8 mouse cellular contexts compared by ENCODE assay signal in the genomic region with DNA sequence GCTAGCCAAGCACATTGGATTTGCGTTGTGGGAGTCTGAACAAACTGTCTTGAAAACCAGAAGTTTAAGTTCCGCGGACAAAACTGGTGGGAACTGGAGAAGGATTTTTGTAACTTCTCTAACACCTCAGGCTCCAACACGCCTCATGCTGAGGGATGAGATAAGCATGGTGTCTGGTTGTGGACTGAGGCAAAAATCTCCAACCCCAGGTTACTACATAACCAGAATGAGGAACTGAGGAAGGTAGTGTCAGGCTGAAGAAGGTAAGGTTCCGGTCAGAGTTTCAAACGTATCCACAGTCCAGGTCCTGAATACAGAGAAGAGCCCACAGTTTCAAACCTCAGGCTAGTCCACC. TPM values are rescaled to one million over a fixed set of nuclear protein-coding genes. Genes with fewer than 3 reads are reported as not detected.
DNase-seq lines count a peak whose midpoint lies in the region; ATAC-seq and TF ChIP-seq lines count a peak whose summit lies in the region.

No protein-coding gene starts in this region.

- ATAC-seq in liver, embryonic 14.5 days (ENCODE audit: insufficient read depth) = peak; percentile 48
- ATAC-seq in stomach, postnatal 0 days (ENCODE audit: low FRiP score, low TSS enrichment) = no peak

- peak overlapping the region; percentile 20; the same call in 1 of the 2 replicates for H3K27ac ChIP-seq in testis, adult 2 months (ENCODE audit: control insufficient read depth, insufficient read depth, low read depth, low read length)
- H3K27ac ChIP-seq in liver, embryonic 14.5 days = peak overlapping the region; percentile 8
- peak overlapping the region; percentile 78 for H3K27ac ChIP-seq in stomach, postnatal 0 days (replicated peaks)

- DNase-seq in embryo, embryonic 11 days = peak; percentile 19
- DNase-seq in embryo, embryonic 9.5 days (ENCODE audit: extremely low spot score) = no peak
- no peak for DNase-seq in testis, postnatal 14 days (ENCODE audit: low spot score)
- peak; percentile 28 to 44 (median 30) for DNase-seq in liver, embryonic 14.5 days (ENCODE audit: low read depth in 3 of 3, low spot score in 3 of 3)
- DNase-seq in stomach, postnatal 0 days (ENCODE audit: low spot score) = no peak
- no peak for DNase-seq in ovary, postnatal 10 days (ENCODE audit: low spot score)
- DNase-seq in cerebellum, postnatal 4 days (ENCODE audit: low spot score in 2 of 2) = no peak

- no peaks in the 10 kb centered on the region for H3K36me3 ChIP-seq in testis, adult 2 months (ENCODE audit: control insufficient read depth, insufficient read depth, low read length)
- H3K36me3 ChIP-seq in liver, embryonic 14.5 days (replicated peaks; ENCODE audit: control insufficient read depth, insufficient read depth, low read depth) = no peaks in the 10 kb centered on the region; the same call in 1 of the 2 replicates
- no peaks in the 10 kb centered on the region for H3K36me3 ChIP-seq in stomach, postnatal 0 days (ENCODE audit: control insufficient read depth, insufficient read depth, low read length)

- no peak overlapping the region; the same call in 1 of the 2 replicates for H3K9ac ChIP-seq in liver, embryonic 14.5 days (replicated peaks)
- H3K9ac ChIP-seq in stomach, postnatal 0 days (ENCODE audit: low read length) = no peak overlapping the region

- TF ChIP-seq EP300 in liver, embryonic 14.5 days (IDR thresholded peaks at IDR 0.05; ENCODE audit: low read depth) = no peak
- no peak for TF ChIP-seq EP300 in stomach, postnatal 0 days (optimal IDR thresholded peaks at IDR 0.05)

- TF ChIP-seq POLR2A in testis, adult 2 months (IDR thresholded peaks at IDR 0.05; ENCODE audit: control insufficient read depth, low read depth, low read length) = no peak

- WGBS in liver, embryonic 14.5 days (ENCODE audit: insufficient replicate concordance) = 8% methylated on average over 6 of the region's 6 CpGs
- 29% methylated on average over 6 of the region's 6 CpGs for WGBS in stomach, postnatal 0 days

- peak overlapping the region; percentile 86 for H3K4me3 ChIP-seq in testis, adult 2 months (ENCODE audit: control insufficient read depth, low read depth, low read length)
- peak overlapping the region; percentile 44 to 67 for H3K4me3 ChIP-seq in liver, embryonic 14.5 days (ENCODE audit: insufficient read depth in 1 of 2, low read depth in 2 of 2, low read length in 2 of 2)
- H3K4me3 ChIP-seq in stomach, postnatal 0 days (ENCODE audit: low read depth, low read length) = peak overlapping the region; percentile 83; the same call in 1 of the 2 replicates

- no peak for TF ChIP-seq CTCF in testis, adult 2 months (IDR thresholded peaks at IDR 0.05; ENCODE audit: control insufficient read depth, insufficient read depth, insufficient replicate concordance, low read depth, low read length)
- no peak for TF ChIP-seq CTCF in liver, embryonic 14.5 days (IDR thresholded peaks at IDR 0.05; ENCODE audit: low read depth)
- no peak for TF ChIP-seq CTCF in stomach, postnatal 0 days (IDR thresholded peaks at IDR 0.05; ENCODE audit: low read depth)

- H3K27me3 ChIP-seq in testis, adult 2 months (ENCODE audit: control insufficient read depth, insufficient read depth, low read length) = no peaks in the 10 kb centered on the region
- H3K27me3 ChIP-seq in liver, embryonic 14.5 days (ENCODE audit: control insufficient read depth, insufficient read depth, low read length) = no peaks in the 10 kb centered on the region
- H3K27me3 ChIP-seq in stomach, postnatal 0 days (ENCODE audit: control insufficient read depth, insufficient read depth, low read length) = no peaks in the 10 kb centered on the region

- 0 out of 2 replicates have a peak, but pooled peaks cover 3% of the 10 kb centered on the region for H3K4me1 ChIP-seq in testis, adult 2 months (ENCODE audit: control insufficient read depth, insufficient read depth, low read length)
- peaks cover 5 to 47% of the 10 kb centered on the region in 2 experiments; a peak in 3 of 4 replicates for H3K4me1 ChIP-seq in liver, embryonic 14.5 days (replicated peaks; ENCODE audit: control insufficient read depth in 2 of 2, insufficient read depth in 2 of 2, low read length in 1 of 2)
- H3K4me1 ChIP-seq in stomach, postnatal 0 days (replicated peaks; ENCODE audit: control insufficient read depth, insufficient read depth) = no peaks in the 10 kb centered on the region

- no peaks in the 10 kb centered on the region for H3K9me3 ChIP-seq in liver, embryonic 14.5 days (ENCODE audit: control insufficient read depth, low read length)
- H3K9me3 ChIP-seq in stomach, postnatal 0 days (ENCODE audit: control insufficient read depth, low read length) = no peaks in the 10 kb centered on the region

- peak overlapping the region; percentile 81 for H3K4me2 ChIP-seq in liver, embryonic 14.5 days (ENCODE audit: low read depth)
- H3K4me2 ChIP-seq in stomach, postnatal 0 days (replicated peaks; ENCODE audit: low read depth) = peak overlapping the region; percentile 68

RNA-seq across cellular contexts. Expression of gene Ifngr1, which starts 0.5 kb away (rescaled TPM):
- 5.9 and 6.9 TPM in 2 replicates for polyA plus RNA-seq in testis, adult 2 months (2012; rRNA removed)
- 12.6 and 17.1 TPM in 2 replicates for polyA plus RNA-seq in liver, embryonic 14.5 days (2012; rRNA removed)
- polyA plus RNA-seq in liver, embryonic 14.5 days (2014; fragmentation: Nextera tagmentation; extraction: Ambion mirVana) = 36.4 and 39.5 TPM in 2 replicates
- polyA plus RNA-seq in stomach, postnatal 0 days (2015; fragmentation: Nextera tagmentation; extraction: Ambion mirVana) = 72.1 and 72.9 TPM in 2 replicates

RNA-seq across cellular contexts. Expression of gene Il22ra2, which starts 30.5 kb away (rescaled TPM):
- polyA plus RNA-seq in testis, adult 2 months (2012; rRNA removed) = not detected in 2 replicates
- polyA plus RNA-seq in liver, embryonic 14.5 days (2012; rRNA removed) = 0.01 and 0.03 TPM in 2 replicates
- polyA plus RNA-seq in liver, embryonic 14.5 days (2014; fragmentation: Nextera tagmentation; extraction: Ambion mirVana) = 0.08 and 0.18 TPM in 2 replicates
- polyA plus RNA-seq in stomach, postnatal 0 days (2015; fragmentation: Nextera tagmentation; extraction: Ambion mirVana) = not detected in 2 replicates

Comparison
In these comparisons a context has a peak if more than half of its experiments do, and no peak if none do; other contexts are left out.
1. DNase-seq: peak in embryo, embryonic 11 days (single experiment) and liver, embryonic 14.5 days (3 of 3); none in embryo, embryonic 9.5 days (single experiment), testis, postnatal 14 days (single experiment), stomach, postnatal 0 days (single experiment), ovary, postnatal 10 days (single experiment) and cerebellum, postnatal 4 days (0 of 2).
2. H3K27ac ChIP-seq: peak in every context shown above with its lines; median percentile 78 in stomach, postnatal 0 days; 20 in testis, adult 2 months; 8 in liver, embryonic 14.5 days.
3. Peak in every context shown above with its lines, with median percentiles within 50 percentile points of each other: H3K4me3 ChIP-seq.